Mouse (Mus musculus): Measurements from ENCODE around the gene Phlpp1.

- TF ChIP-seq CTCF (IDR thresholded peaks at IDR 0.05; ENCODE audit: low read depth) (no peak), EP300 (IDR thresholded peaks at IDR 0.05; ENCODE audit: low read depth) (no peak)
These were observed 102.2 kb downstream of the Phlpp1 start for GRCm38 (mm10) chr1:106273801-106274200.
